In genomic region chr10:84166568-84166905, GRCm38 (mm10) we compare ENCODE assay signal across 8 mouse cellular contexts.
A peak's percentile ranks its signal among the peaks of the same experiment; 100 is the strongest.
DNase-seq lines count a peak whose midpoint lies in the region; TF ChIP-seq lines count a peak whose summit lies in the region.

No protein-coding gene starts in this region.

- peak; percentile 43 for TF ChIP-seq CTCF in gastrocnemius, adult 2 months (IDR thresholded peaks at IDR 0.05)

- no peak overlapping the region for H3K27ac ChIP-seq in gastrocnemius, adult 2 months

- intact Hi-C loops in gastrocnemius, adult 2 months (cut with DNase I) = loop anchor here (10.0 kb wide), 1 partner anchor 268 kb away; no protein-coding TSS in a partner anchor

- peak; percentile 26 for DNase-seq in gastrocnemius, adult 2 months
- DNase-seq in gastrocnemius, postnatal 4 days (ENCODE audit: low spot score in 2 of 2) = no peak
- DNase-seq in 3T3-L1 (ENCODE audit: low read depth, low spot score) = peak; percentile 14
- peak; percentile 20 for DNase-seq in brain, embryonic 18.5 days (ENCODE audit: low read depth, low spot score)
- peak; percentile 35 for DNase-seq in forelimb bud, embryonic 11.5 days (ENCODE audit: low read depth, low spot score)
- DNase-seq in layer of hippocampus, adult 9-11 months = peak; percentile 25
- peak; percentile 23 for DNase-seq in thymus, postnatal 14 days
- DNase-seq in yolk sac, embryonic 10.5 days (ENCODE audit: low spot score) = no peak

- no peak overlapping the region for H3K4me3 ChIP-seq in gastrocnemius, adult 2 months

Comparison
In these comparisons a context has a peak if more than half of its experiments do, and no peak if none do; other contexts are left out.
1. DNase-seq: peak in gastrocnemius, adult 2 months (single experiment), 3T3-L1 (single experiment), brain, embryonic 18.5 days (single experiment), forelimb bud, embryonic 11.5 days (single experiment), layer of hippocampus, adult 9-11 months (single experiment) and thymus, postnatal 14 days (single experiment); none in gastrocnemius, postnatal 4 days (0 of 2) and yolk sac, embryonic 10.5 days (single experiment).